Mouse (Mus musculus) forebrain, embryonic 11.5 days (tissue): ENCODE measurements at regions not wholly inside any gene's neighbourhood (a gene's known extent, or its start where the extent isn't known, plus 50 kb on each side); places are given as distances from the start of the nearest gene placed in this dataset.
A peak's percentile ranks its signal among the peaks of the same experiment; 100 is the strongest.

Experiments used
- ATAC-seq: fragments of 200-750 bp; cut with Nextera tagmentation; replicated peaks from 2 replicates; pipeline ENCODE4 v1.8.0; 2017; ENCODE audit warnings: moderate TSS enrichment; ENCODE audit not compliant: low FRiP score
- DNase-seq: peaks from one replicate; pipeline ENCODE4 v3.0.0-alpha.2; 2017; ENCODE audit warnings: low spot score
- H3K27ac ChIP-seq: fragments of 300-500 bp; sonication (generic); 2 replicates; pipeline ENCODE4 v1.5.1; 2014; ENCODE audit warnings: low read depth, low read length
- H3K27me3 ChIP-seq: fragments of 300-500 bp; sonication (generic); 2 replicates; pipeline ENCODE4 v1.6.1; 2014; ENCODE audit warnings: mild to moderate bottlenecking, low read length, mixed read lengths; ENCODE audit not compliant: control insufficient read depth, insufficient read depth
- H3K36me3 ChIP-seq: fragments of 300-500 bp; sonication (generic); 2 replicates; pipeline ENCODE4 v1.6.1; 2014; ENCODE audit warnings: mild to moderate bottlenecking, low read length, moderate library complexity, mixed read lengths; ENCODE audit not compliant: control insufficient read depth, insufficient read depth
- H3K4me1 ChIP-seq: fragments of 300-500 bp; sonication (generic); replicated peaks from 2 replicates; pipeline ENCODE4 v1.6.1; 2014; ENCODE audit warnings: low read length, mixed read lengths; ENCODE audit not compliant: control insufficient read depth, insufficient read depth
- H3K4me2 ChIP-seq: fragments of 300-500 bp; sonication (generic); 2 replicates; pipeline ENCODE4 v1.6.1; 2014; ENCODE audit warnings: low read depth, mild to moderate bottlenecking, low read length, moderate library complexity, mixed read lengths; ENCODE audit not compliant: severe bottlenecking
- H3K4me3 ChIP-seq: fragments of 300-500 bp; sonication (generic); 2 replicates; pipeline ENCODE4 v1.5.1; 2014; ENCODE audit warnings: low read depth, low read length
- H3K9ac ChIP-seq: fragments of 300-500 bp; sonication (generic); 2 replicates; pipeline ENCODE4 v1.6.1; 2014; ENCODE audit warnings: low read length
- H3K9me3 ChIP-seq: fragments of 300-500 bp; sonication (generic); 2 replicates; pipeline ENCODE4 v1.6.1; 2016; ENCODE audit warnings: low read length, mixed read lengths; ENCODE audit not compliant: control insufficient read depth
- WGBS: fragments of 180-500 bp; shearing (Covaris S2); extraction: QIAGEN DNeasy Blood & Tissue Kit; methylation state at CpG from one replicate; pipeline ENCODE4 v1.1.7; 2014; 5-methylcytosine and 5-hydroxymethylcytosine counted together

- no peak overlapping the region for H3K9ac ChIP-seq
- H3K4me3 ChIP-seq = no peak overlapping the region
- WGBS = 80% methylated on average over 10 of the region's 10 CpGs
- H3K27ac ChIP-seq = no peak overlapping the region
- H3K4me2 ChIP-seq = no peak overlapping the region
- no peaks in the 10 kb centered on the region for H3K4me1 ChIP-seq
- ATAC-seq (peak; percentile 73), DNase-seq (peak; percentile 53)
- H3K27me3 ChIP-seq = no peaks in the 10 kb centered on the region
- no peaks in the 10 kb centered on the region for H3K9me3 ChIP-seq
- no peaks in the 10 kb centered on the region for H3K36me3 ChIP-seq
Observed at GRCm38 (mm10) chr8:112097883-112098635, 83.2 kb upstream of the Gm6793 start.

DNA sequence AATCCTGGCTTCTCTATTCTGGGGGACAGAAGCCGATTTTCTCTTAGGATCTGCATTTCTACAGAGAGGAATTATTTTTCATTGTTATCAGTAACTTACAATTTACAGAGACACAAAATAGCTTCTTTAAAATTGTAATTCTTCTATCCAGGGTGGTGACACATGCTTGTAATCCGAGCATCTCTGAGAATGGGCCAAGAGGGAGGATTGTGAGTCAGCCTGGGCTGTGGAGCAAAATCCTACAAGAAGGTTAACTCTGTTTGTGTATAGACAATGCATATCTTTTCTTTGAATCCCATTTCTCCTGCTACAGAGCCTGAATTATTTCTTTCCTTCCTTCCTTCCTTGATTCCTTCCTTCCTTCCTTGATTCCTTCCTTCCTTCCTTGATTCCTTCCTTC, 80.0 kb upstream of the Gm6793 start:
- H3K9me3 ChIP-seq = no peaks in the 10 kb centered on the region
- H3K4me2 ChIP-seq = no peak overlapping the region
- H3K9ac ChIP-seq = no peak overlapping the region
- no peak overlapping the region for H3K4me3 ChIP-seq
- no peaks in the 10 kb centered on the region for H3K36me3 ChIP-seq
- DNase-seq (no peak), ATAC-seq (no peak)
- H3K27ac ChIP-seq = no peak overlapping the region
- no peaks in the 10 kb centered on the region for H3K4me1 ChIP-seq
- WGBS = 92% methylated on average over 2 of the region's 2 CpGs
- no peaks in the 10 kb centered on the region for H3K27me3 ChIP-seq

- Histone ChIP-seq H3K36me3 (no peaks in the 10 kb centered on the region), H3K27ac (no peak overlapping the region), H3K4me2 (no peak overlapping the region), H3K4me1 (no peaks in the 10 kb centered on the region), H3K9ac (no peak overlapping the region), H3K27me3 (no peaks in the 10 kb centered on the region), H3K4me3 (no peak overlapping the region), H3K9me3 (no peaks in the 10 kb centered on the region)
- ATAC-seq (peak; percentile 12; the same call in 1 of the 2 replicates), DNase-seq (no peak)
- WGBS = 62% methylated on average over 7 of the region's 7 CpGs
Observed at GRCm38 (mm10) chr8:112093554-112093953, 78.7 kb upstream of the Gm6793 start.

- Histone ChIP-seq H3K27ac (no peak overlapping the region), H3K4me3 (no peak overlapping the region), H3K9ac (no peak overlapping the region), H3K4me1 (no peaks in the 10 kb centered on the region), H3K4me2 (no peak overlapping the region), H3K27me3 (no peaks in the 10 kb centered on the region), H3K36me3 (no peaks in the 10 kb centered on the region), H3K9me3 (no peaks in the 10 kb centered on the region)
- 26% methylated on average over 3 of the region's 3 CpGs for WGBS
- no peak for DNase-seq
- ATAC-seq = peak; percentile 47; the same call in 1 of the 2 replicates
Observed at GRCm38 (mm10) chr8:112092831-112093230, 78.0 kb upstream of the Gm6793 start.

GRCm38 (mm10) chr8:112078621-112079020, 63.8 kb upstream of the Gm6793 start:
- Histone ChIP-seq H3K36me3 (no peaks in the 10 kb centered on the region), H3K4me2 (no peak overlapping the region), H3K27ac (no peak overlapping the region), H3K9me3 (no peaks in the 10 kb centered on the region), H3K4me1 (no peaks in the 10 kb centered on the region), H3K4me3 (no peak overlapping the region), H3K27me3 (no peaks in the 10 kb centered on the region), H3K9ac (no peak overlapping the region)
- DNase-seq = no peak
- no peak for ATAC-seq
- WGBS = 85% methylated on average over 10 of the region's 10 CpGs

DNA sequence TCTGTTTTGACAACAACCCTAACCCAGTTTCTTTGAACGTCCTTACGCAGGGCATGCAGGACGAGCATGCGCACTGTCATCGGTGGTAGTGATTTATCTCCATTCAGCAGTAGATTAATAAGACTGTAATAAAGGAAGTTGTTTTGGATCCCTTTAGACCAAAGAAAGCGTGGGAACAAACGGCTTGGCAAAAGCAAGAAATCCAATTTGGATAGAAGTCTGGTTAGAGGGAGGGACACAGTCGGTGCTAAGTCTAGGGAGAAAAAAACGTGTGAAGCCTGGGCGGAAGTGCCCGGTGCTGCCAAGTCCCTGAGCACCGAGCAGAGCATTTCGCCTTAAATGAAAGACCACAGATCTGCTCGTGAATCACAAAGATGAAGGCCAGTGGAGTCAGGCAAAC, 57.4 kb upstream of the Gm6793 start:
- Histone ChIP-seq H3K27me3 (no peaks in the 10 kb centered on the region), H3K27ac (no peak overlapping the region), H3K36me3 (no peaks in the 10 kb centered on the region), H3K4me1 (no peaks in the 10 kb centered on the region), H3K4me3 (no peak overlapping the region), H3K9me3 (no peaks in the 10 kb centered on the region), H3K4me2 (no peak overlapping the region), H3K9ac (no peak overlapping the region)
- no peak for ATAC-seq
- DNase-seq = no peak
- 87% methylated on average over 14 of the region's 14 CpGs for WGBS

- Histone ChIP-seq H3K9ac (no peak overlapping the region), H3K4me3 (no peak overlapping the region), H3K4me2 (no peak overlapping the region), H3K27me3 (no peaks in the 10 kb centered on the region), H3K36me3 (no peaks in the 10 kb centered on the region), H3K27ac (no peak overlapping the region), H3K4me1 (no peaks in the 10 kb centered on the region), H3K9me3 (no peaks in the 10 kb centered on the region)
- ATAC-seq (no peak), DNase-seq (no peak)
- WGBS = 93% methylated on average over 8 of the region's 8 CpGs
Observed at GRCm38 (mm10) chr8:112070251-112070650, 55.4 kb upstream of the Gm6793 start.
